Mouse (Mus musculus): ENCODE results near the gene Fnbp1.

DNA sequence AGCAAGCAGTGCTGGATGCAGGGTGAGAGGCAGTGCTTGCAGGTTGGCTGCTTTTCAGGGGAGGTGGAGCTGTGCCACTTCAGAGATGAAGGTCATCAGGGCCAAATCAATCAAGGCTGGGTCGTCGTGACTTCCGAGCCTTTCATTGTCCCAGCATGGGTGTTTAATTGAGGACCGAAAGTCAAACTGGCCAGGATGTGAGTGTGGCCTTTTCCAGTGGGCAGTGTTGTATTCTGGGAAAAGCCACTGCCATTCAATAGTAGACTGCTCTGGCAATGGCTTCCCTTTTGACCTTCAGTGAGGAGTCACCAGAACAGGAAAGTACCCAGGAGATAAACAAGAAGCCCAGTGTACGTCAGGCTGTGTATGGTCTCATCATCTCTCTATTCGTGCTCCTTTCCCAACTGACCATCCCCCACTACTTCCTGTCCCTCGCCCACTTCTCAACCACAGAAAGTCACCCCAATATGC is 38.3 kb upstream of the Fnbp1 start:
- TF ChIP-seq CTCF (IDR thresholded peaks at IDR 0.05; ENCODE audit: low read depth) (no peak), EP300 (optimal IDR thresholded peaks at IDR 0.05) (no peak)
